Mouse (Mus musculus) kidney, postnatal 36 days (tissue): ENCODE results near the gene Ndufaf8.

Experiments used
- DNase-seq, 2 experiments: peaks; one replicate each; pipeline ENCODE4 v3.0.0; 2021 to 2022; ENCODE audit warnings: mixed read lengths in 2 of 2

Ndufaf8 gene

DNA sequence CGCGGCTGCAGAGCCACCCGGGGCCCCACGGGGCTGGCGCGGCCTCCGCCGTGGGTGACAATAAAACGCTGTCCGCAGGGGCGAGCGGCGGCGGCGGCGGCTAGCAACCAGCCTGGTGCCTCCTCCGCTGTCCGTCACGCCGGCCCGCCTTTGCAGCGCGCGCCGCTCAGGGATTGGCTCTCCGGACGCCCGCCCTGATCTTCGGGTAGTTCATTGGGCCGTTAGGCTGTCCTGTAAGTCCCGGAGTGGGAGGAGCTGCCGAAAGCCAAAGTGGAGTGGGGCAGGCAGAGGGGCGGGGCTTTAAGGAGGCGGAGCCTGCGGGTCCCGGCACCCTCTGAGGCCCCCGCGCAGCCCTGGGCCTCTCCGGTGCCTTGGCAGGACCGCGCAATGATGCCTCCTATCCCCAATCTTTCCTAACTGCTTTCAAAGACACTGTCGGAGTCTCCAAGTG lies 12.0 kb upstream of the Ndufaf8 start, which contains the start of gene Cep131:
Gene Cep131, minus strand, starts transcription at position 126 of the 451 bp plus-strand sequence.
- peak; percentile 99 for DNase-seq

DNA sequence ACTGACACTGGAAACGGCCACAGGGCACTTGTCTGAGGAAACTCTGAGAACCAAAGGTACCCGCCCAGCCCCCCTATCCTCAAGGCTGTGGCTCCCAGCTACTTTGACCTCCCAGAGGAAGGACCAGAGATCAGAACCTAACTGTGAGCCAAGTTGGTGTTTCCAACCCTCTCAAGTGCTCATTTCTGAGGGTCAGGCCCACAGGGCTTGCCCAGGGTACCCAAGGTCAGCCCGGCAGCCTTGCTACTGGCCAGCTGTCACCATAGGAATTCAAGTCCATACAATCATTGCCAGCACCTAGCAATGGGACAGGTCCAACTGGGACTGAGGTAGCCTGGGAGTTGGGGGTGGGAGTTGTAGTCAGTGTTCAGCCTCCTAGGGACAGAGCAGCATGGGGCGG lies 8.1 kb upstream of the Ndufaf8 start:
- DNase-seq: no peak

DNA sequence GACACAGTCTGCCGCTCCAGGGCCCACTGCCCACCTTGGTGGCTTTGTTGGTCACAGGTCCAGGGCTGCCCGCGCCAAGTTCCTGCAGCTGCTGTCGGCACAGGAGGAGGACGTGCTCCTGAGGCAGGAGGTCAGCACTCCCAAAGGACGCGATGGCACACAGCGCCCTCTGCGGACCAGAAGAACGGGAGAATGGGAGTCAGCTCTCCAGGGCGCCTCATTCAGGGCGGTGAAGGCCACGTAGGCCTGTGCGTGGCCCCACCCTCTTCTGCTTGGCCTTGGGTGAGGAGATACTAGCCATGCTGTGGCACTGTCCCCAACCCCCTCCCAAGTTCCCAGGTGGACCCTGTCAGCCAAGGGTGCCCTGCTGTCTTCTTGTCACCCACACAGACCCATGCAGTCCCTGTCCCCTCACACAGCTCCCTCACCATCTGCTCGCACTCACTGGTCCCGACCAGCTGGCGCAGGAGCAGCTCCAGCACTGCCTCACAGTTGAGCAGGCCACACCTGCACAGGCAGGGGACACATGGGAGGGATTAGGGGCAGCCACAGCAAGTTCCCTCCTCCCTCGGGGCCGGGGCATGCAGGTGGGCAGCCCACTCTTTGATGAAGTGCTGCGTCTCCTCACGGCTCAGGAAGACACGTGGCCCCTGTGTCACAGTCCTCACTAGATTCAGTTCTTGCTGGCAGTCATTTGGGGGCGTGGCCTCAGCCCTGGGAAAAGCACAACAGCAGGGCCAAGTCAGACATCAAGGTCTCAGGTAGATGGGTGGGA lies 5.7 kb upstream of the Ndufaf8 start:
- no peak for DNase-seq

DNA sequence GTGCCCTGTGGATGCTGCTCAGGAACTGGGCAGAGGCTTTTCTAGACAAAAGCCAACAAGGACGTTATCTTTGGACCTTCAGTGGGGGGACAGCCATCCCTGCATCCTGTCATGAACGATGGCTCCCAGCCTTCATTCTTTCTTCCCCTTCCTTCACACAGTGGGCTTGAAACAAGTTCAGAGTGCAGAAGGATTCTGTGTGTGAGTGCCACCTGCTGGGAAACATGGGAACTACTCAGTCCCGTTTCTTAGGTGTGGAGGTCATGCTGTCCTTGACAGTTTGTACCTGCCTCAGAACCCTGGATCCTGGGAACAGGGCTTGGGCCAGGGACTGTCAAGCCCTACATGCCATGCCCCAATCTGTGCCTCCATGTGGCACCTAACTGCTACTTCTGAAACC lies 2.3 kb downstream of the Ndufaf8 start:
- peak; percentile 76 to 86 for DNase-seq

DNA sequence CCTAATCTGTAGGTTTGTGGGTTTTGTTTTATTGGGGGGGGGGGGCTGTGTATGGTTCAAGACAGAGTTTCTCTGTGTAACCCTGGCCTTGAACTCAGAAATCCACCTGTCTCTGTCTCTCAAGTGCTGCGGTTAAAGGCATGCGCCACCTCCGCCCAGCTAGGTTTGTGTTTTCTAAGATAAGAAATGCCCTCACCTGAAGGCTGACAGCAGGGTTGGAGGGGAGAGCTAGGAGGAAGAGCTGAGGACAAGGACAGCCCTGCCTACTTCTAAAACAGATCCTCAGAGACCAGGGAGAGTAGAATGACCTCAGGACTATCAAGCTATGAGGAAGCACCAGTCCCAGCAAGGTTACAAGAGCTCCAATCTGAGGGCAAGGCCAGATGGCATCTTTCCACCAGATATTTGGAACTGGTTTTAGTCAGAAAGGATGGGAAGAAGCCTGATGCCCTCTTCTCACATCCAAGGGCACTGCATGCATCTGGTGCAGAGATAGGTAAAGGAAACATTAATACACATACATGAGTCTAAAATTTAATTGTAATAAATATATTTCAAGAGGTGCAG lies 4.8 kb downstream of the Ndufaf8 start:
- no peak for DNase-seq

DNA sequence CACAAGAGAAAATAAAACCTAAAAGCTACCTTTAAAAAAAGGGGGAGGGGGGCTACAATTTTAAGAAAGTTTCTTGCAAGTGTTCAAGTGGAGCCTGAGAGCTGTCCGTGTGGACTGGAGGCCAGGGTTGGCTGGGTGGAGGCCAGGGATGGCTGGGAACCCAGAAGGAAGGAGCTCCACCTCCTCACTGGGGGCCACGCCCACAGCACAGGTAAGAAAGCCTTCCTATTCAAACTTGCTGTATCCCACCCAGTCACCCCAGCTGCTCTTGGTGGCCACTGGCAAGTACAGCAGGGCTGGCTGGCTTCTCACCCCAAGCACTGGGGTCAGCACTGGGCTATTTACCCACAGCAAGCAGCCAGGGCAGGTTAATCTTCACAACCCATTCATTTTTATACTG lies 8.3 kb downstream of the Ndufaf8 start:
- DNase-seq: peak in 1 of 2 experiments; percentile 47

DNA sequence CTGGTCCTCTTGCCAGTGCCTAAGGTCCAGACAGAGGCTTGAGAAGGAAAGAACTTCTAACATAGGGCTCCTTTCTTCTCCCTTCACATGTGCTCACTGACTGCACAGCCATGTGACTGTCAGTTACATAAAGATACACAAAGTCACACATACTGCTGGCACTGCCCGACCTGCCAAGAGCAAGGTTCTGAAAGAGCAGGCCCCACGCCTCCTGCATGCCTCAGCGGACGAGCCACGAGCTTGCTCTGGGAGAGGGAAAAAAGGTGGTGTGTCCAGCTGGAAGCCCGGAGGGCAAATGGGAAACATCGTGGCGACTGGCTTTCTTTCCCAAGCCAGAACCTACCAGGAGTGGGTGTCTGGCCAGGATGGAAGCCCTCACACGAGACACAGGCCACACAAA lies 9.1 kb downstream of the Ndufaf8 start:
- peak; percentile 58 to 76 for DNase-seq

DNA sequence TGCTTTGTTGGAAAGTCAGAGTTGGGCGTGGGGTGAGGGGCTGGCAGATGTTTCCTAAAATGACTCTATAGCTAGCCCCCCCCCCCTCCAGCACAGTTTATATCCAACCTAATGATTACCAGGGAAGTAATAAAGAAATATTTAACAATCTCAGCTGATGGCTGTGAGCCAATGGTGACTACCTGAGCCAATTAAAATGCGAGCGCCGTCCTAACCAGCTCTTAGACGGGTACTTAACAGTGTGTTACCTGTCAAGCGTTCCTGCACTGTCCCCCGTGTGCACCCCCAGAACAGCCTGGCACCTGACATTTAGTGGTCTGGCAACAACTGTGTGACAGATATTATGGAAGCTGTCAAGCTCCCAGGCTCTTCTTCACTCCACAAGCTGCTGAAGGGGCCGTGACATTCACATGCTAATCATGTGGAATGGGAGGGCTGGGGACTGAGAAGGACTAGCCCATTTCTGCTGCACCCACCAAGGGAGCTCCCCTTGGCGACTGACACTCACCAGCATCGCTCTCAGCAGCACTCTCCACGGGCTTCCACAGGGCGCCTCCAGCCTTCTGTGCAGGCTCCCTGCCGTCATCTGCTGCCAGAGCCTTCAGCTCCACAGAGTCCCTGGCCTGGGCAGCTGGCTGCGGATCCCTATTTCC lies 11.0 kb downstream of the Ndufaf8 start:
- DNase-seq: peak in 1 of 2 experiments; percentile 43

DNA sequence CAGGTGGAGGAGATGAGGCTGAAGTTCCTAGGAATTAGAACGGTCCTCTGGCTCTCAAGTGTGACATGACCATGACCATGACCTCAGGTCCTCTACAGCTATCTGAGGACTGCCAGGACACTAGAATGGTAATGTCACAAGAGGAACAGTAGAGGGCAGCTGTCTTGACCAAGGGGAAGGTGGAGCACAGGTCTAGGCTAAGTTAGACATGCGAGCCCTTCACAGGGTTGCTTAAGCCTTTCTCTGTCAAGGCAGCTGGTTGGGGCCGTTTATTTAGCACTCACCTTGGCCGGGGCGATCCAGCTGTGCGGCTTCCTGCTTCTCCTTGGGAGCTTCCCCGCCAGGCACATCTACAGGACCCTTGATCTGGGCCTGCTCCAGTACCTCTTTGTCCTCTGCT lies 11.8 kb downstream of the Ndufaf8 start:
- no peak for DNase-seq

DNA sequence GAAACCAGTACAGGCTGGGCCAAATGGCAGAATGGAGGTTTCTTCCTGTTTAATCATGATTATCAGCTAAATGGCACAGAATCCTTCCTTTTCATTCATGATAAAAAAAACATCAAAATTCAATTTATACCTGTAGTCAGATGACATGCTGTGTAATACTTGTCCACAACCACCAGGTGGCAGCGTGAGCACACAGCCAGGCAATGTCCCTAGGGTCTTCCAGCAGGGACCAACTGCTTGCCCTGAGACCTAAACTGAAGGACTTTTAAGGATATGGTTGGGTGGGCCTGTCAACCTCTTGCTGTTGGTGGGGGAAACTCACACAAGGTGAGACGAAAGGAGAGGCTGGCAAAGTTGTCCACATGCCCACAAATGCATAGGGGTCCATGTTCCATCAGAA lies 12.3 kb downstream of the Ndufaf8 start:
- DNase-seq: peak in 1 of 2 experiments; percentile 75

DNA sequence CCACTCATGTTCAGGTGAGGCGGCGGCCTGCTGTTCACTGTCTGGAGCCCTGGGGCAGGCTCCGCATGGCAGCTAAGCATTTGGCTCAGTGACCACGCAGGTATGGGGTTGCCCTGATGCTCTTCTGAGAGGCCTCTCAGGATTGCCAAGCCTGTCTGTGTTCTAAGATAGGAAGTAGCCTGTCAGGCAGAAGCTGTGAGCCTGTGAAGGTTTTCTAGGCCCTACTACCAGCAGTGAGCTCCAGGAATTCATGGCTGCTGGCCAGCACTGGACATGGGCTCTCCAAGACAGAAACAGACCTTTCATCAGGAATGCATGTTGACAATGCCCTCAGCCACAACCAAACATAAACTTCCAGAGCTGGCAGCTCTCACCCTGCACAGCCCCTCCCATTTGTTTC lies 13.4 kb downstream of the Ndufaf8 start:
- peak; percentile 65 to 70 for DNase-seq

DNA sequence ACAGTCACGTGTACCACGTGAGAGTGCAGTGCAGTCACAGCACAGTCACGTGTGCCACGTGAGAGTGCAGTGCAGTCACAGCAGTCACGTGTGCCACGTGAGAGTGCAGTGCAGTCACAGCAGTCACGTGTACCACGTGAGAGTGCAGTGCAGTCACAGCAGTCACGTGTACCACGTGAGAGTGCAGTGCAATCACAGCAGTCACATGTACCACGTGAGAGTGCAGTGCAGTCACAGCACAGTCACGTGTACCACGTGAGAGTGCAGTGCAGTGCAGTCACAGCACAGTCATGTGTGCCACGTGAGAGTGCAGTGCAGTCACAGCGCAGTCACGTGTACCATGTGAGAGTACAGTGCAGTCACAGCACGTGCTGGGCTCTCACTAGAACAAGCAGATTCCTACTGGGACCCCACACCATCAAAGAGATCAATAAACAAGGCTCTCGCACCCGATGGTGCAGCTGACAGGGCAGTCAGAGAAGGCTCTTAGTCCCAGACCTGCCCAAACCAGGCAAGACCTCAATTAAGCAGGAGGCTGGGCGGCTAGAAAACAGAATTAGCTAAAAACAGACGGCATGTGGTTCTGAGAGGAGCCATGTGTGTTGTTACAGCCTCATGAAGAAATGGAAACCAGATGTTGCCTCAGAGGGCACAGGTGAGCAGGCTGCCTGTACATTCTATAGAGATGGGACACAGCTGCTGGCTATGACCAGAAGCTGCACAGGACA lies 15.9 kb downstream of the Ndufaf8 start:
- DNase-seq: no peak

DNA sequence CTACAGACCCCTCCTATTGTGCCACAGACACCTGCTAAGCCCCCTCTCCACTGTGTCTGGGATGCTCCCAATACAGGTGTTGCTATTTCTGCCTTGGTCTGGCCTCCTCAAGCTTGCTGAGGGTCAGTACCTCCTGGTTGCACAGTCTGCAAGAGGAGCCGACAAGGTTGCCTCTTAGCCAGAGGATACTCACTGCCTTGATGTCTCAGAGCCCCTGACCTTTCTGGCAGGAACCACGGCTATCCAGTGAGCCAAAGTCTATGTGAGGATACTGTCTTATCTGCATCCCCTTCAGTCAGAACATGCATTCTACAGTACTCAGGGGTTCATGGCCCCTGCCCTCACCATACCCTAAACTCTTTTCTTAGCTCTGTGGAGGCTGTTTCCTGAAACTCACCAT lies 18.9 kb downstream of the Ndufaf8 start:
- DNase-seq: no peak

DNA sequence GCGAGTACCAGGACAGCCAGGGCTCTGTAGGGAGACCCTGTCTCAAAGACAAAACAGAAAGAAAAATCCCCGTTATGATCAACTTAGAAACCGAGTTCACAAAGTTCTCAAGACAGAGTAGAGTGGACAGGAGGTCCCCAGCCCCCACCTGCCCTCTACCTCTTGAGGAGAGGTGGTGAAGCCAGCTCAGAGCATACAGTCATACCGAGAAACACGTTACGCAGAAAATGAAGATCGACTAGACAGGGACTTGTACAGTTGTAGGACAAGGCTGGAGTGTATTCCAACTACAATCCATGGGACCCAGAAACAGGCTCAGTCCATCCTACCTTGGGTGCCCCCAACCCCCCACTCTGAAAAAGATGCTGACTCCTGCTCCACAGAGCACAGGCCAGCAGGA lies 20.4 kb downstream of the Ndufaf8 start:
- no peak for DNase-seq

DNA sequence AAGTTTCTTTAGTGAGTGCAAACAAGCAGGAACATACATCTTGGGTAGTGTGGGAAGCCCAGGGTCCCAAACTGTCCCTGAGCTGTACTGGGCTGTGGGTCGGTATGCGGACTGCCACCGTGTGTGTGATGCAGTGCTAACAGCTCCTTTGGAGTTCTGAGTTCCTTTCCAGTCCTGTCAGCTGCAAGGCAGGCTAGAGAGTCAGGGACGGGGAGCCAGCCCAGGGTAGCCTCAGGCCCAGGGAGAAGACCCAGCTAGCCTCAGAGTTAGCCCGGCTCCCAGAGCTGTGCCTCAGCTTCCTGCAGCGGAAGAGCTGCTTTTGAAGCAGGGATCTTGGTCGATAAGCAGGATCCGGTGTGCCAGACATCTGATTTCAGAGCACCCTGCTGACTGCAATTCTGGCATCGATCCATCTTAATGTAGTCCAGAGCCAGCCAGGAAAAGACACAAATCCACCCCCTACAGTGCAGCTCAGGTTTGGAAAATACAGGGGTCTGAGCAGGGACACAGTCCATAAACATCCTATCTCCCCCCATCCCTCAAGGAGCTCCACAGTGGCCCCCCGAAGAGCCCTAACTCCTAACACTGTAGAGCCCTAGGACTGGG lies 21.3 kb downstream of the Ndufaf8 start:
- no peak for DNase-seq

DNA sequence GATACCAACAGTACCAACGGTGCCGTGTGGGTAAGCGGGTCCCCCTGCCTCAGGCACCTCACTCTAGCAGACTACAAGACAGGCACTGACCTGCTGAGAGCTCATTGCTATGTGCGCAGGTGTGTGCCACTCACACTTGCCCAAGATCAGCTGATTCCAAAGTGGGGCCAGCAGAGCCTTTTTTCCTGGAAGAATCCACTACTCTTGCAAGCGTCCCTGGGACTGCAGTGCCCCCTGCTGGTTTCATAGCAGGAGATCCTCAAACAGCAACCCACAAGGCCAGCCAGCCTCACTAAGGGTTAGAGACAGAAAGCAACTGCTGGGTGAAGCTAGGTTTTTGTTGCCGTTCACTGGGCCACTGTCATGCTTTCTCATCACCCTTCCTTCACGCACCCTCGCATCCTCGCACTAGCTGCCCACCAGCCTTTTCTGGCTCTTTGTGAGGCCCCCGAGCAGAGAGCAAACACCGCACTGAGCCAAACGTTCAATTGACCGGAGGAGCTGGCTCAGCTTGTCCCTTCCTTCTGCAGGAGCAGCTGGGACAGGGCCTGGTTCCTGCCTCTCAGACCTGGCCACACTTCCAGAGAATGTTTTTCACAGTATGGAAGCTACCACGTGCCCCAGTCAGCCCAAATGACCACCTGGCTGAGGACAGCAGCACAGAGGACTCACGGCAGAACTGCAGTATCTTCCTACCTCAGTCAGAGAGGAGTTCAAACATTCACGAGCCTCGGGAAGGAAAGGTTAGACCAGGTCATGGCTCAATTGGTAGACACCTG lies 22.1 kb downstream of the Ndufaf8 start:
- peak; percentile 73 to 88 for DNase-seq

DNA sequence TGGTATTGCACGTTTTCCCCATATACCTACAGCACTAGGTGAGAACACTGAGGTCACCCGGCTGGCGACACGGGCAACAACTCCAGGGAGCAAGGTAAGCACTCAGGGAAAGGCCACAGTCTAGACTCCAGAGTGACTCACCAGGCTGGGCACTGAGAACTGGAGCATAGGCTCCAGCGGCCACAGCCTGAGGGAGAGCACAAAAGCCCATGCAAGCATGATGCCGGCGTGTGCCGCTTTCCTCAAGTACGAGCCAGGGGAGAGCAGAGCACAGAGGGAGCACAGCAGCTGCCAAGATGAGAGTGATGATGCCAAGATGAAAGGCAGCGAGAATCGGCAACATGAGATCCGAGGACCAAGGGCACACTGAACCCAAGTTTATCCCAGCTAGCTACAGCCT lies 23.4 kb downstream of the Ndufaf8 start:
- no peak for DNase-seq

DNA sequence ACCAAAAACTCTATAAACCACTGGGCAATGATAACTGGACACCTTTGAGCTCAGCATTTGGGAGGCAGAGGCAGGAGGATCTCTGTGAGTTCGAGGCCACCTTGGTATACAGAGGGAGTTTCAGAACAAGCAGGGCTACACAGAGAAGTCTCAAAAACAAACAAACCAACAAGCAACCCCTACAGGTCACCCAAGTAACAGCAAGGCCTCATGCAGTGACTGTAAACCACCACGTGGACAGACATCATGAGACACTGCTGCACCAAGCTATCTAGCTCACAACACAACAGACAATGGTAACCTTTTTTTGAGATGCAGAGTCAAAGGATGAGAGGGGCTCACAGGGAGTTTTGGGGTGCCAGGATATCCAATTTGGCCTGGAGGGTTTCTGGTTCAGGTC lies 28.1 kb downstream of the Ndufaf8 start:
- DNase-seq: no peak

DNA sequence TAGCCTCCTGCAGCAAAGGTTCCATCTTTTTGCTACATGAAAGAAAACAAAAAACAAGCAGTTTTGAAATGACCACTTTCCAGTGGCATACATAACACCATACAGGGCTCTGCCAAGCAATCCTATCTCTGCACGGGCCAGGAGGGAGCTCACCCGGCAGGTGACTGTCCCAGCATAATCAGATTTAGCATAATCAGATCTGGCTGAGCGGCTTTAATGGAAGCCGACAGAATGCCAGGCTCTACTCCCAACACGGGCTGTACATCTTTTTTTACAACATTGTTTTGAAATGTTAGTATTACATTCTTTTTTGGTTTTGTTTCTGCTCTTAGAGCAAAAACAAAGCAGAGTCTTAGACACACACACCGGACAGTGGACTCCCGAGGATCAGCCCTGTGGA lies 30.6 kb downstream of the Ndufaf8 start:
- DNase-seq: no peak

DNA sequence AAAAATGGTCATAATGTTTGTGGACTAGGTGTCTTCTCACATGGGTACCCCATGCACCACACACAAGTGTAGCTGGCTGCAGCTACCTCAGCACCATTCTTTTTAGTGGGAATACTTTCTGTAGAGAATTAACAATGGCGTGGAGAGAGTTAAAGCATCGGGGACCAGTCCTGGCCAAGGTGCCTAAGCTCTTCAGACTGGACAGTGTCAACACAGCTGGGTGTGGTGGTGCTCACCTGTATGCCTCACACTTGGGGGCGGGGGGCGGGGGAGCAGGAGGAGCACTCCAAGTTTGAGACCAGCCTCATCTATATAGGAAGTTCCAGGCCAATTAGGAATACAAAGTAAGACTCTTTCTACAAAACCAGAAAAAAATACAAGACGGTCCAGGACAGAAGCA lies 35.4 kb downstream of the Ndufaf8 start:
- DNase-seq: no peak

DNA sequence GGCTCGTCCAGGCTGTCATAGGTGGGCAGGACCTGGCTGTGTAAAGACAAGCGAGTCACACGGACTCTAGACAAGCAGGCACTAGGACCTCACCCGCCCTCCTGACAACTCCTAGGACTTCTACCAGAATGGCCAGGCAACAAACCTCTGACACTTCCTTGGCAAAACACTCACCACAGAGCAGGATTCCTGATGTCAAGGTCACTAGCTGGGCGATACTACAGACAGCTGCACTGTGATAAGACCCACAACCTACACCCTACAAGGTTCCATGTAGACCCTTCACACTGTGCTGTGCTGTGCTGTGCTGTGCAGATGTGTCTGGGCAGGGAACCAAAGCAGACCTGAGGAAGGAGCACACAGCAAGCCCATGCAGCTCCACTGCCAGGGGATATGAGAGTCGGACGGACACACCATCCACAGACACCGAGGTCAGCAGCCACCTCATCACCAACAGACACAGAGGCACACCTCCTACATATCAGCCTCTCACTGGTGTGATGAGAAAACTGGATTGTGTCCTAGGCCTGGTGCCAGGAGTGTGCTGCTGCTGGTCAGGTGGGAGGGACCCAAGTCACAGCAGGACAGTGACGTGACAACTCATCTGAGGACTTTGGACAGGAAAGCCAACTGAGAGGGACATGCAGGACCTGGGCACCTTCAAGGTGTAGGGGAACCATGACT lies 36.3 kb downstream of the Ndufaf8 start:
- peak; percentile 46 to 59 for DNase-seq
